ENCODE assay signal across 25 mouse cellular contexts in genomic region chr9:90275906-90276305, GRCm38 (mm10). TPM values are rescaled to one million over a fixed set of nuclear protein-coding genes. Genes with fewer than 3 reads are reported as not detected.
A peak's percentile ranks its signal among the peaks of the same experiment; 100 is the strongest.
DNase-seq lines count a peak whose midpoint lies in the region; ATAC-seq and TF ChIP-seq lines count a peak whose summit lies in the region.
"Had no signal": no experiment of that assay in that cellular context is flagged by ENCODE, and none has a peak within 500 bp of the region (broad histone marks: within the 10 kb centered on the region; RNA-seq: fewer than 3 reads in every experiment).

No protein-coding gene starts in this region.

- H3K9me3 ChIP-seq in lung, postnatal 0 days (ENCODE audit: low read length) = no peaks in the 10 kb centered on the region
- H3K9me3 ChIP-seq in limb, embryonic 10.5 days (replicated peaks) = no peaks in the 10 kb centered on the region
- no peaks in the 10 kb centered on the region for H3K9me3 ChIP-seq in stomach, embryonic 15.5 days
- H3K9me3 ChIP-seq: embryonic facial prominence, embryonic 10.5 days; forebrain, embryonic 15.5 days; heart, embryonic 13.5 days; limb, embryonic 12.5 days; midbrain, embryonic 12.5 days; neural tube, embryonic 12.5 days had no signal

- H3K36me3 ChIP-seq in lung, postnatal 0 days (ENCODE audit: insufficient read depth, low read length) = no peaks in the 10 kb centered on the region
- no peaks in the 10 kb centered on the region for H3K36me3 ChIP-seq in limb, embryonic 10.5 days
- no peaks in the 10 kb centered on the region for H3K36me3 ChIP-seq in stomach, embryonic 15.5 days
- H3K36me3 ChIP-seq: embryonic facial prominence, embryonic 10.5 days; forebrain, embryonic 15.5 days; heart, embryonic 13.5 days; limb, embryonic 12.5 days; midbrain, embryonic 12.5 days; neural tube, embryonic 12.5 days had no signal

- H3K4me2 ChIP-seq in lung, postnatal 0 days (replicated peaks; ENCODE audit: low read depth, low read length) = no peak overlapping the region
- H3K4me2 ChIP-seq in stomach, embryonic 15.5 days = no peak overlapping the region
- H3K4me2 ChIP-seq: forebrain, embryonic 15.5 days; heart, embryonic 13.5 days; limb, embryonic 12.5 days; lung, embryonic 14.5 days; midbrain, embryonic 12.5 days; neural tube, embryonic 12.5 days had no signal

- DNase-seq in heart, adult 11 months = peak; percentile 81
- no peak for DNase-seq in heart, adult 8-10 months (ENCODE audit: low spot score)
- no peak for DNase-seq in lung, postnatal 0 days (ENCODE audit: low spot score)
- no peak for DNase-seq in lung, postnatal 25 days (ENCODE audit: low spot score)
- peak; percentile 23 for DNase-seq in limb, embryonic 10.5 days (ENCODE audit: low spot score)
- no peak for DNase-seq in kidney, adult 9 months
- DNase-seq in B cell, adult 2 months = no peak
- DNase-seq: adrenal gland, postnatal 14 days; cerebellum, adult 9-11 months; gastrocnemius, postnatal 10 days; heart, adult 18-20 months; heart, postnatal 14 days; kidney, adult 8-10 months; kidney, postnatal 25 days; lung, embryonic 14.5 days; right cerebral cortex, postnatal 14 days; thymus, postnatal 25 days had no signal

- TF ChIP-seq CTCF in lung, postnatal 0 days (IDR thresholded peaks at IDR 0.05) = no peak

- 69% methylated on average over 5 of the region's 5 CpGs for WGBS in lung, postnatal 0 days
- WGBS in limb, embryonic 10.5 days = 93% methylated on average over 5 of the region's 5 CpGs
- 86% methylated on average over 5 of the region's 5 CpGs for WGBS in stomach, embryonic 15.5 days

- H3K9ac ChIP-seq in lung, postnatal 0 days (replicated peaks; ENCODE audit: low read depth) = no peak overlapping the region
- H3K9ac ChIP-seq in stomach, embryonic 15.5 days = no peak overlapping the region
- H3K9ac ChIP-seq: forebrain, embryonic 15.5 days; heart, embryonic 13.5 days; limb, embryonic 12.5 days; lung, embryonic 14.5 days; midbrain, embryonic 12.5 days; neural tube, embryonic 12.5 days had no signal

- H3K4me3 ChIP-seq in lung, postnatal 0 days (ENCODE audit: low read depth, low read length) = no peak overlapping the region
- no peak overlapping the region for H3K4me3 ChIP-seq in limb, embryonic 10.5 days
- no peak overlapping the region for H3K4me3 ChIP-seq in stomach, embryonic 15.5 days (replicated peaks)
- H3K4me3 ChIP-seq: embryonic facial prominence, embryonic 10.5 days; forebrain, embryonic 15.5 days; heart, embryonic 13.5 days; layer of hippocampus, adult 2 months; limb, embryonic 12.5 days; midbrain, embryonic 12.5 days; neural tube, embryonic 12.5 days had no signal

- no peak for TF ChIP-seq EP300 in lung, postnatal 0 days (IDR thresholded peaks at IDR 0.05)

- H3K4me1 ChIP-seq in lung, postnatal 0 days (ENCODE audit: insufficient read depth, low read depth, low read length) = peaks cover 21% of the 10 kb centered on the region; the same call in 1 of the 2 replicates
- 0 out of 2 replicates have a peak, but pooled peaks cover 2% of the 10 kb centered on the region for H3K4me1 ChIP-seq in limb, embryonic 10.5 days
- H3K4me1 ChIP-seq in stomach, embryonic 15.5 days = 0 out of 2 replicates have a peak, but pooled peaks cover 5% of the 10 kb centered on the region
- H3K4me1 ChIP-seq: embryonic facial prominence, embryonic 10.5 days; forebrain, embryonic 15.5 days; limb, embryonic 12.5 days; neural tube, embryonic 12.5 days had no signal

- 0 out of 2 replicates have a peak, but pooled peaks have one; percentile 4 for ATAC-seq in lung, postnatal 0 days
- no peak for ATAC-seq in stomach, embryonic 15.5 days (ENCODE audit: insufficient read depth, low FRiP score, low read depth)
- ATAC-seq: forebrain, embryonic 15.5 days had no signal

- H3K27me3 ChIP-seq in lung, postnatal 0 days (replicated peaks; ENCODE audit: insufficient read depth, low read length) = no peaks in the 10 kb centered on the region
- H3K27me3 ChIP-seq in limb, embryonic 10.5 days (ENCODE audit: low read depth, poor library complexity, severe bottlenecking) = peaks cover 5% of the 10 kb centered on the region; the same call in 1 of the 2 replicates
- no peaks in the 10 kb centered on the region for H3K27me3 ChIP-seq in stomach, embryonic 15.5 days (replicated peaks)
- H3K27me3 ChIP-seq: forebrain, embryonic 15.5 days; heart, embryonic 13.5 days; neural tube, embryonic 12.5 days had no signal

- H3K27ac ChIP-seq in lung, postnatal 0 days (ENCODE audit: low read length) = peak overlapping the region; percentile 23; the same call in 1 of the 2 replicates
- no peak overlapping the region for H3K27ac ChIP-seq in limb, embryonic 10.5 days
- peak overlapping the region; percentile 44; the same call in 1 of the 2 replicates for H3K27ac ChIP-seq in stomach, embryonic 15.5 days
- H3K27ac ChIP-seq: embryonic facial prominence, embryonic 10.5 days; forebrain, embryonic 15.5 days; heart, embryonic 13.5 days; layer of hippocampus, adult 2 months; limb, embryonic 12.5 days; midbrain, embryonic 12.5 days; neural tube, embryonic 12.5 days had no signal

RNA-seq across cellular contexts. Expression of gene Tbc1d2b, which starts 5.3 kb away (rescaled TPM):
- total RNA-seq in heart, adult 8-10 months (2022) = 10 to 100 TPM in 1 of 4 experiments, 1 to 10 TPM in 3; 8.7 to 10.3 (median 9.4) TPM
- polyA plus RNA-seq in lung, postnatal 0 days (2015; fragmentation: Nextera tagmentation; extraction: Ambion mirVana) = 9.5 and 11.0 TPM in 2 replicates
- 7.1 and 8.5 TPM in 2 replicates for polyA plus RNA-seq in limb, embryonic 10.5 days (2016; fragmentation: Nextera tagmentation; extraction: Ambion mirVana)
- polyA plus RNA-seq in stomach, embryonic 15.5 days (2015; fragmentation: Nextera tagmentation; extraction: Ambion mirVana) = 17.1 and 17.8 TPM in 2 replicates

Comparison
In these comparisons a context has a peak if more than half of its experiments do, and no peak if none do; other contexts are left out.
1. DNase-seq: peak in heart, adult 11 months (single experiment) and limb, embryonic 10.5 days (single experiment); none in heart, adult 8-10 months (single experiment), lung, postnatal 0 days (single experiment), lung, postnatal 25 days (single experiment), kidney, adult 9 months (single experiment) and B cell, adult 2 months (0 of 2).